Mouse (Mus musculus) heart, postnatal 0 days (tissue): ENCODE measurements at regions not wholly inside any gene's neighbourhood (a gene's known extent, or its start where the extent isn't known, plus 50 kb on each side); places are given as distances from the start of the nearest gene placed in this dataset.

Experiments used
- ATAC-seq: fragments of 200-750 bp; cut with Nextera tagmentation; 2 replicates; pipeline ENCODE4 v1.8.0; 2017; ENCODE audit warnings: low read depth, moderate number of reproducible peaks, moderate library complexity; ENCODE audit not compliant: insufficient read depth
- DNase-seq: peaks from one replicate; pipeline ENCODE4 v3.0.0-alpha.2; 2016; ENCODE audit warnings: low spot score
- H3K27ac ChIP-seq: fragments of 300-500 bp; sonication (generic); 2 replicates; pipeline ENCODE4 v1.5.1; 2014; ENCODE audit warnings: low read depth, mild to moderate bottlenecking
- H3K27me3 ChIP-seq: fragments of 300-500 bp; sonication (generic); 2 replicates; pipeline ENCODE4 v1.6.1; 2014; ENCODE audit warnings: low read length, mixed read lengths; ENCODE audit not compliant: control insufficient read depth, insufficient read depth
- H3K36me3 ChIP-seq: fragments of 300-500 bp; sonication (generic); replicated peaks from 2 replicates; pipeline ENCODE4 v1.6.1; 2014; ENCODE audit warnings: low read length, mixed read lengths; ENCODE audit not compliant: control insufficient read depth, insufficient read depth
- H3K4me1 ChIP-seq: fragments of 300-500 bp; sonication (generic); 2 replicates; pipeline ENCODE4 v1.6.1; 2014; ENCODE audit warnings: antibody characterized with exemption; ENCODE audit not compliant: control insufficient read depth, insufficient read depth
- H3K4me2 ChIP-seq: fragments of 300-500 bp; sonication (generic); 2 replicates; pipeline ENCODE4 v1.6.1; 2014; ENCODE audit warnings: low read depth, mild to moderate bottlenecking, low read length, moderate library complexity
- H3K4me3 ChIP-seq: fragments of 300-500 bp; sonication (generic); 2 replicates; pipeline ENCODE4 v1.5.1; 2014; ENCODE audit warnings: low read depth, low read length
- H3K9ac ChIP-seq: fragments of 300-500 bp; sonication (generic); replicated peaks from 2 replicates; pipeline ENCODE4 v1.6.1; 2014; ENCODE audit warnings: low read depth, low read length, mixed read lengths
- H3K9me3 ChIP-seq: fragments of 300-500 bp; sonication (generic); replicated peaks from 2 replicates; pipeline ENCODE4 v1.6.1; 2016; ENCODE audit warnings: low read length; ENCODE audit not compliant: control insufficient read depth
- CTCF ChIP-seq: IDR thresholded peaks from 2 replicates; pipeline ENCODE4 v1.5.1; 2016; ENCODE audit warnings: antibody characterized with exemption, control low read depth, low read depth
- EP300 ChIP-seq: IDR thresholded peaks from 2 replicates; pipeline ENCODE4 v1.6.1; 2016; ENCODE audit warnings: antibody characterized with exemption, low read depth
- WGBS: fragments of 180-500 bp; shearing (Covaris S2); extraction: QIAGEN DNeasy Blood & Tissue Kit; methylation state at CpG from one replicate; pipeline ENCODE4 v1.1.7; 2014; 5-methylcytosine and 5-hydroxymethylcytosine counted together

DNA sequence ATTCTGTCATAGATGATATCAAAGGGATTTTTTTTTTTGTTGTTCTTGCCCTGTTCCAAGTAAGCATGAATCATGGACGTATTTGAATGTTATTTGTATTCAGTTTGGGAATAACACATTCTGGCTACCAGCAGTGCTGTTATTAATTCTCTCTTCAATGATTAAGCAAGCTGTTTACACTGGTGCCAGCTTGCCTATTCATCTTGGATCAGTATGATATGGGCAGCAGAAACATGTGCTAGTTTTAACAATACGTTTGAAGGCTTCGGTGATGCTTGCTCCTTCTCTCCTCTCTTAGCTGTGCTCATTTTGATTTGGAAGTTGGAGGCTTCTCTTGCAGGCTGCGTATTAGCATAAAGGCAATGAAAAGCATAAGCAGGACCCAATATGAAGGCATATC, 984.9 kb upstream of the Slc10a2 start:
- TF ChIP-seq CTCF (no peak), EP300 (no peak)
- H3K36me3 ChIP-seq, result no peaks in the 10 kb centered on the region
- H3K4me1 ChIP-seq, result no peaks in the 10 kb centered on the region
- no peak overlapping the region for H3K27ac ChIP-seq
- H3K4me2 ChIP-seq, result no peak overlapping the region
- DNase-seq (no peak), ATAC-seq (no peak)
- 81% methylated on average over 4 of the region's 4 CpGs for WGBS
- no peak overlapping the region for H3K4me3 ChIP-seq
- H3K27me3 ChIP-seq, result no peaks in the 10 kb centered on the region
- H3K9ac ChIP-seq, result no peak overlapping the region
- no peaks in the 10 kb centered on the region for H3K9me3 ChIP-seq

DNA sequence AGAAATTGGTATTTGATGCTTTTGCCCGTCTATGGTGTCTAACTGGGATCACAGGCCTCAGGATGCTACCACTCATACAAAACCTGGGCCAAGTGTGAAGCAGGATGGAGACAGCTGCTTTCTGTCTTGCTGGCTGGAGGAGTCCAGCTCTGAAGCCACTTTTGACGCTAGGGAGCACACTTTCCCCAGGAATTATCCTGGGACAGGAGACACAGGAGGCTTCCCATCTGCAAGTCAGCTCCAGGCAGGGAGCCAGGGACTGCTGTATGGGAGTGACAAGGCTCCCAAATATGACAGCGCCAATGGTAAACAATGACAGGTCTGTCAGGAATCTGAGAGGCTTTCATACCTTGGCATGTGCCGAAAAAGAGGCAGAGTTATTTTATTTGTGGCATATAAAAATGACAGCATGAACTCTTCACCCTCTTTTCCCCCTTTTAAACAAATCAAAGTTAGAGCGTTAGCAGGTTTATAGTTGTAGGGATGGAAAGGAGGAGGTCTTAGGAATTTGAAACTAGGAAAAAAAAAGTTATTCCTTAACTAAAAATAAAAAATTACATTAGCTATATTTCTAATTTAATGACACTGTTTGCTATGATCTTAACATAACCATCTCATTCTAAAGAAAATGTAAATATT, 938.9 kb upstream of the Slc10a2 start:
- Histone ChIP-seq H3K27ac (no peak overlapping the region), H3K36me3 (no peaks in the 10 kb centered on the region), H3K27me3 (no peaks in the 10 kb centered on the region), H3K9ac (no peak overlapping the region), H3K4me1 (no peaks in the 10 kb centered on the region), H3K4me3 (no peak overlapping the region), H3K4me2 (no peak overlapping the region), H3K9me3 (no peaks in the 10 kb centered on the region)
- WGBS, result 16% methylated on average over 5 of the region's 5 CpGs
- peak; percentile 50 for TF ChIP-seq CTCF
- no peak for TF ChIP-seq EP300
- DNase-seq (peak; percentile 7), ATAC-seq (peak; percentile 57)

GRCm38 (mm10) chr8:6012206-6012605, 907.1 kb upstream of the Slc10a2 start:
- no peak for ATAC-seq
- 57% methylated on average over 2 of the region's 2 CpGs for WGBS

GRCm38 (mm10) chr8:6011182-6011581, 906.0 kb upstream of the Slc10a2 start:
- no peaks in the 10 kb centered on the region for H3K27me3 ChIP-seq
- no peaks in the 10 kb centered on the region for H3K9me3 ChIP-seq
- H3K4me2 ChIP-seq, result no peak overlapping the region
- TF ChIP-seq EP300 (no peak), CTCF (no peak)
- ATAC-seq (no peak), DNase-seq (no peak)
- no peak overlapping the region for H3K9ac ChIP-seq
- H3K27ac ChIP-seq, result no peak overlapping the region
- H3K4me1 ChIP-seq, result no peaks in the 10 kb centered on the region
- no peaks in the 10 kb centered on the region for H3K36me3 ChIP-seq
- no peak overlapping the region for H3K4me3 ChIP-seq

More at GRCm38 (mm10) chr8:6012206-6012605, 907.1 kb upstream of the Slc10a2 start:
- Histone ChIP-seq H3K36me3 (no peaks in the 10 kb centered on the region), H3K27ac (no peak overlapping the region), H3K27me3 (no peaks in the 10 kb centered on the region), H3K4me1 (no peaks in the 10 kb centered on the region), H3K9ac (no peak overlapping the region), H3K4me2 (no peak overlapping the region), H3K4me3 (no peak overlapping the region), H3K9me3 (no peaks in the 10 kb centered on the region)
- no peak for DNase-seq
- TF ChIP-seq EP300, result no peak
- TF ChIP-seq CTCF, result no peak

- H3K9me3 ChIP-seq, result no peaks in the 10 kb centered on the region
- H3K4me1 ChIP-seq, result no peaks in the 10 kb centered on the region
- H3K4me3 ChIP-seq, result no peak overlapping the region
- no peak overlapping the region for H3K27ac ChIP-seq
- 63% methylated on average over 2 of the region's 2 CpGs for WGBS
- TF ChIP-seq CTCF (no peak), EP300 (no peak)
- DNase-seq (no peak), ATAC-seq (no peak)
- no peaks in the 10 kb centered on the region for H3K27me3 ChIP-seq
- H3K9ac ChIP-seq, result no peak overlapping the region
- H3K36me3 ChIP-seq, result no peaks in the 10 kb centered on the region
- no peak overlapping the region for H3K4me2 ChIP-seq
Measured at GRCm38 (mm10) chr8:6010712-6011111, 905.6 kb upstream of the Slc10a2 start.

DNA sequence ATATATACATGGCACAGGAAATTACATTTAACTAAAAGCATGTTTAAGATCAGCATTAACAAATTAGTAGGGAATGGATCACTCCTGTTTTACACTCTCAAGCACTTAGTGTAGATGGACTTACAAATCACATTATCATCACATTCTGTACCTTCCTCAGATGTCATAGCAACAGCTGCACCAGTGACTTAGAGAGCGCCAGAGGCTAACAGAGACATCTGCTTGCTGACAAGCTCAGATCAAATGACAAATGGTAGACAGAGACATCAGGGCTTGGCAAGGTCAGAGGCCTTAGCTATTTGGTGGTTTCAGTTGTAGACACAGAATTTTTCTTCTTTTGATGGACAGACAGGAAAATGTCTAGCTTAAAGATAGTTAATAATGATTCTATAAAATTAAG, 897.5 kb upstream of the Slc10a2 start:
- 75% methylated on average over 1 of the region's 1 CpGs for WGBS
- Histone ChIP-seq H3K27ac (no peak overlapping the region), H3K27me3 (no peaks in the 10 kb centered on the region), H3K9me3 (no peaks in the 10 kb centered on the region; the same call in 1 of the 2 replicates), H3K4me3 (no peak overlapping the region), H3K9ac (no peak overlapping the region), H3K36me3 (no peaks in the 10 kb centered on the region), H3K4me2 (no peak overlapping the region), H3K4me1 (no peaks in the 10 kb centered on the region)
- DNase-seq (no peak), ATAC-seq (no peak)
- TF ChIP-seq EP300, result no peak
- TF ChIP-seq CTCF, result no peak
